Mouse (Mus musculus): ENCODE results near the gene Ptprb.

Gene Ptprb

DNA sequence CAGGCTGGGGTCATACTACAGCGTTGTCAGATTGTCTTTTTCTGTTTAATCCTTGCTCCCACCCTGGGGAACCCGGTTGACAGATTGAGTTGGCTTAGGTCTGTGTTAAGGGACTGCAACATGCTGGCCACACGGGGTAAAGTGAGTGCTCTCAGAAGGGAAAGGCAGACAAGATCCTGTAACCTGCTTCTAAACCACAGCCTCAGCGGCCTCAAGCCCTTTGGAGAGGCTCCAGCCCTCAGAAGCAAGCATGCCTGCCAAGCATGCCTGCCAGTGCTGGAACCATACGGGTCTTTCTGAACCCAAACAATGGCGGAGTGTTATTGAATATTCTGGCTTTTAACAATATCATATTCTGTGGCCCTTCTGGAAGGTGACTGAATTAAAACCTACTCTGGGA lies 149.6 kb downstream of the Ptprb start:
- DNase-seq (ENCODE audit: low spot score): no peak

- DNase-seq (ENCODE audit: low spot score): no peak
Observed at GRCm38 (mm10) chr10:116426176-116426575, 150.9 kb downstream of the Ptprb start.

GRCm38 (mm10) chr10:116428026-116428780 lies 152.9 kb downstream of the Ptprb start:
- no peak for DNase-seq (ENCODE audit: low spot score)

DNA sequence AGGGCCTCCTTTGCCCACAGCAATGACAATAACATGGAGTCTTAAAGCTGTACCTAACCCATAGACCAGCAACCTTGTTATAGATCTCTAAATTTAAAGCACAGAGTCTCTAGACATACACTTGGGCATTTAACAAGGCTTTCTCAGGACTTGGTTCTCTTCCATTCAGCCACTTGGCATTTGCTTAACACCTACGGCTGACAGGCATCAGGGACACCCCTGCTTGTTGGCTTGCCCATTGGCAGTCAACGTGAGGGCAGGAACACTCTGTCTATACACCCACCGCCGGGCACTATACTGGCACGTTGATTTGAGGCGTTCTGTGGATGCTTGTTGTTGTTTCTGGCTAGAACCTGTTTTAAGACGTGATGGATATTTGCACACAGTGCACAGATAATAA lies 157.1 kb downstream of the Ptprb start:
- DNase-seq (ENCODE audit: low spot score): no peak

GRCm38 (mm10) chr10:116435455-116435854 lies 160.1 kb downstream of the Ptprb start:
- DNase-seq (ENCODE audit: low spot score): no peak
